1 mouse cellular context compared by ENCODE assay signal in genomic region chr17:31570321-31570925, GRCm38 (mm10).
TF ChIP-seq lines count a peak whose summit lies in the region.

No protein-coding gene starts in this region.

TF ChIP-seq in CH12.LX, 34 proteins besides CTCF, POLR2A, EP300 and RAD21 (continued from another document):
- TF ChIP-seq RCOR1 (conservative IDR thresholded peaks at IDR 0.05; ENCODE audit: low read depth, low read length) = no peak
- TF ChIP-seq TBP (conservative IDR thresholded peaks at IDR 0.05; ENCODE audit: low read depth, low read length) = no peak
- TF ChIP-seq ZKSCAN1 (IDR thresholded peaks at IDR 0.05; ENCODE audit: borderline replicate concordance, low read depth, low read length) = no peak
- no peak for TF ChIP-seq ETS1 (conservative IDR thresholded peaks at IDR 0.05; ENCODE audit: low read depth, low read length)
- no peak for TF ChIP-seq MAX (IDR thresholded peaks at IDR 0.05; ENCODE audit: low read length)
- TF ChIP-seq BHLHE40 (IDR thresholded peaks at IDR 0.05; ENCODE audit: low read depth, low read length) = no peak
- no peak for TF ChIP-seq KAT2A (IDR thresholded peaks at IDR 0.05; ENCODE audit: insufficient replicate concordance, low read length)
- TF ChIP-seq GABPA (IDR thresholded peaks at IDR 0.05; ENCODE audit: insufficient replicate concordance, low read depth, low read length) = no peak
